Mouse (Mus musculus) Muller cell, postnatal 12 days (primary cell): ENCODE data around the gene Mgarp.
"Not testable (repeated sequence)": the region's sequence is repeated elsewhere in the genome, so short reads cannot be mapped to it uniquely, and the experiment has no call there.

Source experiments
- DNase-seq: peaks from one replicate; pipeline ENCODE4 v3.0.0-alpha.2; 2015; ENCODE audit errors: inconsistent ontology term

Gene Mgarp

DNA sequence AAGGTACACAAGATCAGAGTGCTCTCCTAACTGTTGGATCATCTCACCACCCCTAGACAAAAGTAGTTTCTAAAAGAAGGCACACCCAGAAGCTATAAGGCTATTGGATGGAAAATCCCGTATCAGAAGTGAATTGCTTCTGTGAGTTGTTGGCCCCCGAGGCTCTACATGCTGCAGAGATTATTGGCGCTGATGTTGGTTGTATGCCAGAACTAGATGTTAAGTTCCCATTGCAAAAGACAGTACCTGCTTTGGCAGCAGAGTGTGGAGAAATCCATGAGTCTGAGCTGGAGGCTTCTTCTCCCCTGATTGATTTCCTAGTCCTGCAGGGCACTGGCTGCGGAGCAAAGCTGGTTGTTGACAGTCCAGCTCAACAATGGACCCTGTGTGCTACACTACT, 28.5 kb downstream of the Mgarp start:
- no peak for DNase-seq

DNA sequence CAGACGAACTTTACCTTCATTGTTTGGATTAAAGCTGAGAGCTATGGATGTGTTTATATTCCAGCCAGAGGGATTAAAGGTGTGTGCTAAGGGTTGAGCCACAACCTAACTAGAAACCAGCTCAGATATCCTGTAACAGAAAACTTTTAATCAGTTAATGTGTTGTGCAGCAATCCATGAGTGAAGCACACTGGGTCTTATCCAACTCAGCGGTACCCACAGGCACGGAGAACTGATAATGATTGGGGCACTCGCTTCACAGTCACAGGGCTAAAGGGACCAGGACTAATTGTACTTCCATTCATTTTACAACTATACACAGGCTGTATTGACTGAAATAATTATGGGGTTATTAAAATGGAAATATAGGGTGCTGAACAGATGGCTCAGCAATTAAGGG, 29.6 kb downstream of the Mgarp start:
- no peak for DNase-seq

DNA sequence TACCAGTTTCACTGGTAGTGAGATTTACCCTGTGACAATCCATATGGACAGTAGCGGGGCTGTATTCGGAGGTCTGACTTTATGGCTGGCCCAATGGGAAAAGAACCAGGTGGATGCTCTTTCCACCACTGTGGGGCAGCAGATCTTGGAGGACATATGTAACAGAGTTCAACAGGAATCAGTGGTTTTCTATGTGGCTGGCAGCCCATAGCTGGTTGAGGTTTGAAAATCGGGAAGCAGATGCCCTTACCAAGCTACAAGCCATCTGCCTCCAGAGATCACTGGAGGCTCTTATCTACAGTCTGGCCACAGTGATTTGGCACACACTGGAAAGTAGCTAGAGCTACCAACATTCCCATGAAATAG, 31.0 kb downstream of the Mgarp start:
- DNase-seq = no peak

DNA sequence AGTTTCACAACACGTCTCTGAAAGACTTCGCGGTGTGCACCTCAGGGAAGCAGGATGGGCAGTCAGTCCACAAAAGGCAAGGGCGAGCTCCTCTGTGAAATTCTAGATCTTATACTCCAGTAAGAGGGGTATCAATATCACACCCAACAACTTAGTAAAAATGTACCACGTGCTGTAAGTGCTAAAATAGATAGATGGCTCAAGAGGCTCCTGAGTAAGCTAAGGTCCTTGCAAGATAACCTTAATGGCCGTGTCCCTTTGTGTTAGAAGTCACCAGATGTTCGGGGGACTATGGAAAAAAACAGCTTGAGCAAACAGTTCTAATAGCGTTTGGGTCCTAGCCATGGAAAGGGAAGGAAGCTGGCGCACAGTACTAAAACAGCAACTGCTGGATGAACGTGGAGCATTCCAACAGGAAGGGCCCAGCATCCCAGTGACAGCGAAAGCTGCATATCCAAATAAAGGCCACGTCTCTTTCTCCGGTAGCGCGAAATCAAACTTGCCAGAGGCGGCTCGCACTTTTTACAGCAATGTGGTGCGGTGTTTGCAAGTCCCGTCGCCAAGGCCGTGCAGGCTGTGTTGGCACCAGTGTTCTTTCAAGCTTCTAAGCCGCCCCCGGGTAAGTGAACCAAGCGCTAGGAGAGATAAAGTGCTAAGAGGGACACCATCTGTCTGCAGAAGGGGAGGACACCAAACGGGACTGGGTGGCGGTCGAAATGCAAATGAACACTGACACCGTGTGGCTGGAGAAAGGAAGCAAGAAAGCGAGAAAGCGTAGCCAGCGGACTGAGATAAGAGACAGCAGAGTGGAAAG, 31.6 kb downstream of the Mgarp start:
- DNase-seq = peak; percentile 85

DNA sequence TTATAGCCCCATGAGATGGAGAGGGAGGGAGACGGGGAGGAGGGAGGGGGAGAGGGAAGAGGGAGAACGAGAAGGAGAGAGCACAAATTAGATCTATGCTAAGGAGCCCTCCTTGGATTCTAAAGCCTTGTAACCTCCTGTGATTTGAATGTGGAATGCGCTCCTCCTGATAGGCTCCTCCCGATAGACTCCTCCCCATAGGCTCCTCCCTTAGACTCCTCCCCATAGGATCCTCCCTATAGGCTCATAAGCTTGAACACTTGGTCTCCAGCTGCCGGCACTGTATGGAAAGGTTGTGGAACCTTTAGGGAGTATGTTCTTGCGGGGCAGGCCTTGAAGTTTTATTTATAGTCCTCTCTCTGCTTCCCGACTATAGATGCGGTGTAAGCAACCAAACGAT, 35.5 kb downstream of the Mgarp start:
- DNase-seq = no peak

DNA sequence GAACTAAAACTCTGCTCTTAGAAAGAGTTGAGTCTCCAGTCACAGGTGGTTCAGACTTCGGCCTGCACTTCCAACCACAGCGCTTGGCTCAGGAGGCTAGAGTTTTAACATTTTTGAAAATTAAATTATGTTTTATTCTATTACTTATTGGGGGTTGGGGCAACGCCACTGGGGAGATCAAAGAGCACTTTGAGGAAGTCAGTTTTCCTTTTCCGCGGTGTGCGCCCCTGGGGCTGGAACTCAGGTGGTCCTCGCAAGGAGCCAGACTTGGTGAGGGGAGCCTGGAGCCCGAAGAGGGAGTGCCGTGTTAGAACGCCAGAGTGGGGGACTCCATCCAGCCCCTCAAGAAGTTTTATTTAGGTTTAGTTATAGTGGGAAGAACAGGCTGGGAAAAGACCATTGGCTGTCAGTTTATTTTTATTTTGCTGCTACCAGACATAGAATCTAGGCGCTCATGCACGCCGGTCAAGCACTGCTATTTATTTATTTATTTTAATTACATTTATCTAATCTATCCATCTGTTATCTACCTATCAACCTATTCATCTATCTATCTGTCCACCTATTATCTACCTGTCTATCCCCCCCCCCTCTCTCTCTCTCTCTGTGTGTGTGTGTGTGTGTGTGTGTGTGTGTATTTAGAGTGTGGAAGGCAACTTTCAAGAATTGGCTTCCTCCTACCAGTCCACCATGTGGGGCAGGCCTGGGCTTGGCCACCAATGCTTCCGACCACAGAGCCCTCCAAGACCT, 36.8 kb downstream of the Mgarp start:
- no peak for DNase-seq

DNA sequence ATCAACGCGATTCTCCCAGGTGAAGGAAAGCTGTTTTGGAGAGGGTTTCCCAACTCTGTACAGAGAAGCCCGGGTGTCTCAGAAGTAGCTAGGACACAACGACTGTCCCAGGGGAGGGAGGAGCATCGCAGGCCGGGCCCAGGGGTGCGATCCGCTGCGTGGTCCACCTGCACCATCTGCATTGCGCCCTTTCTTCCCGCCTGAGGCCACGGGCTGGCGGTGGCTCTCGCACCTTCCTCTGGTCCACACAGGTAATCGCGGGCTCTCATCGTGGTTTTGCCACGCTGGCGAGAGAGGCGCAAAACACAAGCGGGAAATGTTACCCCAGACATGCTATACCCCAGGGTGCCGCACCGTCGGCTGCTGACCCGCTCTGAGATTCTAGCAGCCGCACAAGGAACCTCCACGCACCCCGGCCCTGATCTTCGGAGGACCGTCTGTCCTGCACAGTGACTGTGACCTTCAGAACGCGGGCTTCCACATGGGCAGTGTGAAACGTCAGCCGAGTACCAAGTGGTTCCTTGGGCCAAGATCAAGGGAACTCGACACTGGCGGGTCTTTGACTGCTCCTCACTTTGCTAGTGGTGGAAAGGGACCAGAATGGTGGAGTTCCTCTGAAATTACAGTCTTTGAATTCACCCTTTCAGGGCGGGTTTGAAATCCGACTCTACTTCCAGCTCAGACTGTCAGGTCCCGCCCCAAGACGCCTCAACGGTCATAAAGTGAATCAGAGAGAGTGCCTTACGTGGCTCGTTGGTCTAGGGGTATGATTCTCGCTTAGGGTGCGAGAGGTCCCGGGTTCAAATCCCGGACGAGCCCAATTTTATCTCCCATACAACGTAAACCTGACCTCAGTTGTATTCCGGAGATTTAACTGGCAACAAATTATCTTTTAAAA, 37.6 kb downstream of the Mgarp start:
- DNase-seq = peak; percentile 88

DNA sequence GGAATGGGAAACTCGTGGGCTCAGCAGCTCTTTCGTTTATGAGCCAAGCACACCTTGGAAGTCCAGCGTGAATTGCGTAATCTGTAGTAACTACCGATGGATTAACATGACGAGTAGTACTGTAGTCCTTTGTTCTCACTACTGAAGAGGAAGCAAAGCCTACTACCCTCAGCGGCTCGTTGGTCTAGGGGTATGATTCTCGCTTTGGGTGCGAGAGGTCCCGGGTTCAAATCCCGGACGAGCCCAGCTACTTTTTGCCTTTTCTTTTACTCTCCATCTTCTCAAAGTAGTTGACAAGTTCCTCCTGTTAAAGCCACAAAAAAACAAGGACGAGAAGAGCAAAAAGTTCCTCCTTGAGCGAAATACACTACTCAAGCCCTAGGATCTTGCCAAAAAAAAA, 38.4 kb downstream of the Mgarp start:
- peak; percentile 84 for DNase-seq

DNA sequence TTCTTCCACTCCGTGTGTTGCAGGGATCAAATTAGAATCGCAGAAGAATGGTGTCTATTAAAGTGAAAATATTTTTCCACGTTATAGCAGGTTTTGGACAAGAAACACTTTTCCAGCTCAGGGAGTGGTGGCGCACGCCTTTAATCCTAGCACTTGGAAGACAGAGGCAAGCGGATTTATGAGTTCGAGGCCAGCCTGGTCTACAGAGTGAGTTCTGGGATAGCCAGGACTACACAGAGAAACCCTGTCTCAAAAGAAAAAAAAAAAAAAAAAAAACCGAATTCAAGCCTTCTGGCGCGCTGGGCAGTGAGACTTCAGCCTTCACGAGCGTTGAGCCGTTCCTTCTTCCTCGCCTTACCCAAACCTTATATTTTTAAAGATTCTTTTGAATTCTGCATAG, 38.9 kb downstream of the Mgarp start:
- DNase-seq = no peak

DNA sequence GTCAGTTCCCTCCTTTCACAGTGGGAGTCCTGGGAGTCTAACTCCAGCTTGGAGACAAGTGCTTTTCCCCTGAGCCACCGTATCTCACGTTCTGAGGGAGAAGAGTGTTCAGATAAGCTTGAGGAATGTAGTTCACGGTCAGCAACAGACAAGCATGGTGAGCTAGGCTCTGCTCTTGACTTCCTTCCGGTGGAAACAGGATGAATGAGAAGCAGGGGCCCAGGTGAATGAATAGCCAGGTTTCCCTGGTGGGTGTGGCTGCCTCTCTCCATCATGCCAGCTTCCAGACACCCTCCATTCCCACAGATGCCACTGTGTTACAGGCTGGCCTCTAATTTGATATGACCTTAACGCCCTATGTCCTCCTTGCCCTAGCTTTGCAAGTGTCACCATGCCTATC, 39.5 kb downstream of the Mgarp start:
- DNase-seq = no peak

DNA sequence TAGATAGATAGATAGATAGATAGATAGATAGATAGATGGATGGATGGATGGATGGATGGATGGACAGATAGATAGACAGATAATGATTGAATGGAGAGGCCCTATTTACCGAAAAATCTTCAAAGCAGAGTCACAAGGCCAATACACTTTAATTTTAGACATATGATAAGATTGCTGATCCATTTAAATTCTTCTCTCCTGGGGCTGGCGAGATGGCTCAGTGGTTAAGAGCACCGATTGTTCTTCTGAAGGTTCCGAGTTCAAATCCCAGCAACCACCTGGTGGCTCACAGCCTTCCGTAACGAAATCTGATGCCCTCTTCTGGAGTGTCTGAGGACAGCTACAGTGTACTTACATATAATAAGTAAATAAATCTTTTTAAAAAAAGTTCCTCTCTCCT, 41.6 kb downstream of the Mgarp start:
- DNase-seq = not testable (repeated sequence)

DNA sequence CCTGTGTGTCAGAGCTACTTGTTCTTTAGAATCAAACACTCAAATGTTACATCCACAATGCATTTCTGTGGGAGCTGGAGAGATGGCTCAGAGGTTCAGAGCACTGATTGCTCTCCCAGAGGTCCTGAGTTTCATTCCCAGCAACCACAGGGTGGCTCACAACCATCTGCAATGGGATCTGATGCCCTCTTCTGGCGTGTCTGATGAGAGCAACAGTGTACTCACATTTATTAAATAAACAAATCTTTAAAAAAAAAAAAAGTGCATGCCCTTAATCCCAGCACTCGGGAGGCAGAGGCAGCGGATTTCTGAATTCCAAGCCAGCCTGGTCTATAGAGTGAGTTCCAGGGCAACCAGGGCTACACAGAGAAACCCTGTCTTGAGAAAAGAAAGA, 42.5 kb downstream of the Mgarp start:
- DNase-seq = no peak

DNA sequence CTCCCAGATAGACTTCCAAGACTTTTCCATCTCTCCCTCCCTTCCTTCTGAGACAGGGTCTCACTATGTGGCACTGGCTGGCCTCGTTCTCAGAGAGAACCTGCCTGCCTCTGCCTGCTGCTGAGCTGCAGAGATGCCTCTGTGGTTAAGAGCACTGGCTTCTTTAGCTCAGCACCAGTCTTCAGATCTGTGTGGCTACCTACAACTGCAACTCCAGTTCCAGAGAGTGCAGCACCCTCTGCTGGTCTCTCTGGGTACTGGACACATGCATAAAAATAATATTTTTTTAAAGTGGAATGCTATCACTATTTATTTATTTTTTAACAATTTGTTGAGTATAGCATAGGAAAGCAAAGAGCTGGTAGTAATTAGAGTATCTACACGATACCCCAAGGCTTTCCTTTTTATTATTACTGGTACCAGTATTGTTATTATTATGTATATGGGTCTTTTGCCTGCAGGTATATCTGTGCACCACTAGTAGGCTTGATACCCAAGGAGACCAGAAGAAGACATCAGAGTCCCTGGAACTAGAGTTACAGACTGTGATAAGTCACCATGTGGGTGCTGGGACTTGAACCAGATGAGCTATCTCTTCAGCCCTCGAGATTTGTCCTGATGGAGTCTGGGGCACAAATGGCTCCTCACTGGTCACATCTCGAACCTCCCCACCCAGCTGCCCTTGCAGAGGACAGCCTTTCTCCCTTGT, 43.1 kb downstream of the Mgarp start:
- DNase-seq = no peak

DNA sequence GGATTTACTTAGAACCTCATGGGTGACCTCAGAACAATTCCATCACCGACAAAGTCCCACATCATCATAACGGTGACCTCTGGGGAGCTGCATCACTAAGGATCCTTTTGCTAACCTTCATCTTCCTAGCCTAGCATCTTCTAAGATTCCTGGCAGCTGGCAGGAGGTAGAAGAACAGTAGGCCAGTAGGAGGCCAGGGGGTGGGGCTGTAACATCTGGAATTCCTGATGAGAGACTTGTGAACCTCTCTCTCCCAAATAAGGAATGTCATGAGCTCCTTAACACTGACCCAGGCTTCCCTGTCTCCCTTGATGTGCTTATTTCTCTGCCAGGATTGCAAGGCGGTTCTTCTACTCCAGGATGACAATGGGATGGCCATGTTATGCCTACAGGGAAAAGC, 45.7 kb downstream of the Mgarp start:
- no peak for DNase-seq

DNA sequence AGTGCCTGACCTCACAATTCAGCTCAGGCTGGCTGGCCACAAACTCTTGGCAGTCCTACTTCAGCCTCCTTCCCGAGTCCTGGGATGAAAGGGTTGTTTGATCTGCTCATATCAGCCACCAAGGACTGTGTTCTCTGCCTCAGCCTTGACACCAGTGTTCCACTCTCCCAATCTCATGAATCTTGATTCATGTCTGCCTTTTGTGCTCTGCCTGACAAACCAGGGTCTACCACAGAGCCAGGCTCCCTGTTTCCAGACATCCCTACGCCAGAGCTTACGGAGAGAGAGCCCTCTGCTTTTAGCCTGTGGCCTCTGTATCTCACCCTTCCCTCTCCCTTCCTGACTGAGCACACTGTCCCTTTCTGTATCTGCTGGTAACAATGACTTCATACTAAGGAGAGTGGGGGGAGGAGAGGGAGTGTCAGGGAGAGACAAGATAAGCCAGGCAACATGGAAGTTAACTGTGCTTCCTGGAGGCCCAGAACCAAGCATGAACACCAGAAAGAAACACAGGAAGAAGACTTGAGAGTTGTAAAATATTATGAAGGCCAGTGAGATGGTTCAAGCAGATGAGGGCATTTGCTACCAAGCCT, 47.8 kb downstream of the Mgarp start:
- DNase-seq = no peak

DNA sequence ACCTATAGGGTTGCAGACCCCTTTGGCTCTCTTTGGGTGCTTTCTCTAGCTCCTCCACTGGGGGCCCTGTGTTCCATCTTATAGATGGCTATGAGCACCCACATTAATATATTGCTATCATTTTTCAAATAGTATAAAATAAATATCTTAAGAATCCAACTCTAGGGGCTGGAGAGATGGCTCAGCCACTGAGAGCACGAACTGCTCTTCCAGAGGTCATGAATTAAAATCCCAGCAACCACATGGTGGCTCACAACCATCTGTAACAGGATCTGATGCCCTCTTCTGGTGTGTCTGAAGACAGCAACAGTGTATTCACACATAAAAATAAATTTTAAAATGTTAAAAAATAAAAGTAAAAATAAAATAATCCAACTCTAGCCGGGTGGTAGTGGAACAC, 51.5 kb downstream of the Mgarp start:
- DNase-seq = not testable (repeated sequence)

DNA sequence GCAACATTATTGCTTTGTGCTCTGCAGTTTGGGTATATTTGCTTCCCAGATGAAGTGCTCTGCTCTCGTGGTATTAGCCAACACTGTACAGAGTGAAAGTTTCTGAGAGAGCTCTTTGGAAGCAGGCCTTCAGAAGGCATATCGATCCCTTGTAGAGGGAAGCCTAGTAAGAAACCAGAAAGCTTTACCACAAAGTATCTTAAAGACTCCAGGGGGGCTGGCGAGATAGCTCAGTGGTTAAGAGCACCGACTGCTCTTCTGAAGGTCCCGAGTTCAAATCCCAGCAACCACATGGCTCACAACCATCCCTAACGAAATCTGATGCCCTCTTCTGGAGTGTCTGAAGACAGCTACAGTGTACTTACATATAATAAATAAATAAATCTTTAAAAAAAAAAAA, 52.4 kb downstream of the Mgarp start:
- not testable (repeated sequence) for DNase-seq

DNA sequence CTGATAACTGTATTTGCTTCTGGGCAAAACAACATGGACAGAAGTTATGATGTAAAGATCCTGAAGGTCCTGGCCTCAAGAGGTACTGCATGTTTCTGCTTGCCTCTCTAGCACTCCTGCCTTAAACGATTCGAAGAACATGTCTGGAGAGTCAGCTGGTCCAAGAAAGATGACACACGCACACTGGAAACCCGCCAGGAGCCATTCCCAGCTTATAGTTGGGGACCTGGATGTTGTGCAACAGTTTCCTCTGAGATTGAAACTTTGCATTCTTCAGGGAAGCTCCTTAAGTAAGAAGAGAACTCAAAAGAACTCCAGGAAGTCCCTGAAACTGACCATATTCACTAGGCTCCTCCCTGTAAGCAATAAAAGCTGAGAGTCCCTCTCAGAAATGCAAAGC, 53.3 kb downstream of the Mgarp start:
- DNase-seq = no peak

DNA sequence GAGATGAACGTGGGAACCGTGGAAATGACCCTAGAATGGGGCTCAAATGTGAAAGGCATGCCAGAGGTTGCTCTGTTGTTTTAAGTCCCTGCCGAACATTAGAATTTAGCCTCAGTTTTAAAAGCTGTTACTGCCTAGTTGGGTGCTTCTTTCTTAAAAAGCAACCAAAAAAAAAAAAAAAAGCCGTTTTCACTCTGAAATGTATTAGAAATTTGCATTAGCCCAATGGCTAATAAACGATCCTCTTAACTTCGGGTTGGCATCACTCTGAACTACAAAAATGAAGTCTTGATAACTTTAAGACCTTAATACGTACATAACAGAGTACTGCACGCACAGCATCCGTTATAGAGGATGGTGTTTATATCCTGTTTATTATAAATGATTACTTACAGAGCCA, 54.4 kb downstream of the Mgarp start:
- no peak for DNase-seq

DNA sequence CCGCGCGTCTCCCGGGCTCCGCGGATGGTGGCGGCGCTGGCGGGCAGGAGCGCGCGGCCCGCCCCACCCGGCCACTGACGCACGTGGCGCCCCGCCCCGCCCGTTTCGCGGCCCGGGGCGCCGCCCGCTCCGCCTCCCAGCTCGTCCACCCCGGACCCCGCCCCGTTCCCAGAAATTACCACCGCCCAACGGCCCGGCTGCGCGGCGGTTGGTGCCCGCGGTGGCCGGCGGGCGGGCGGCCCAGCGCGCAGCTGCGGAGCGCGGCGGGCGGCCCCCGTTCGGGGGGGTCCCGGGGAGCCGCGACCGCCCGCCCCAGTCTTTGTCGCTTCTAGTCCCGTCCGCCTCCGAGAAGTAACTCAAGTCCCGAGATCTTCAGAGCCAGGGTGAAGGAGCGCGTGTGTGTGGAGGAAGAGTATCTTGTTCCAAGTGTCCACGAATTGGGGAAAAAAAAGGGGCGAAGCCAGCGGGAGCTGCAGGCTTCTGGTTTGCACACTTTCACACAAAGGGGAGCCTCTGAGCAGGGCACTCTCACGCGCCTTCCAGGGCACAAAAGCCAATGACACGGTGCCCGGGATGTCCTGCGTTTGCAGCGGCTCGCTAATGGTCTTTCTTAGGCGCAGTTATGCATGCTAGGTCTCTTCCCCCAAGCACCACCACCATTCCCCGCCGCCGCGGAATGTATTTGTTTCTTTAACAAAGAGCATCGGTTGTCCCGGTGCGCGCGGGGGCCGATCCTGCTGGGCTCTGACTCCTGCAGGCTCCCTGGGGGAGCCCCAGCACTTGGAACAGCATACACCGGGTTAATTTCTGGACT, 55.1 kb downstream of the Mgarp start:
- DNase-seq = peak; percentile 97
